Mouse (Mus musculus): ENCODE results near the gene Gfy. TPM values are rescaled to one million over a fixed set of nuclear protein-coding genes. Genes with fewer than 3 reads are reported as not detected.
"Not testable (repeated sequence)": the region's sequence is repeated elsewhere in the genome, so short reads cannot be mapped to it uniquely, and the experiment has no call there.

Gfy gene
- polyA plus RNA-seq, 1 experiment from 2014 or later, result not detected

GRCm38 (mm10) chr7:45178550-45178949, 819 bp downstream of the Gfy start:
- no peak overlapping the region for H3K4me2 ChIP-seq
- no peak overlapping the region for H3K4me3 ChIP-seq (replicated peaks)
- H3K9ac ChIP-seq (replicated peaks), result no peak overlapping the region
- H3K27ac ChIP-seq (replicated peaks), result no peak overlapping the region
- H3K36me3 ChIP-seq, result no peaks in the 10 kb centered on the region
- H3K4me1 ChIP-seq, result peaks cover 34% of the 10 kb centered on the region
- peaks cover 98% of the 10 kb centered on the region for H3K27me3 ChIP-seq (replicated peaks)
- 19% methylated on average over 7 of the region's 7 CpGs for WGBS
- ATAC-seq (ENCODE audit: low FRiP score), result no peak
- no peaks in the 10 kb centered on the region for H3K9me3 ChIP-seq (replicated peaks)

GRCm38 (mm10) chr7:45176356-45176755, 3.0 kb downstream of the Gfy start:
- WGBS, result 2% methylated on average over 31 of the region's 31 CpGs
- no peaks in the 10 kb centered on the region for H3K36me3 ChIP-seq
- peak overlapping the region; percentile 17 for H3K4me3 ChIP-seq (replicated peaks)
- no peak for ATAC-seq (ENCODE audit: low FRiP score)
- H3K27me3 ChIP-seq (replicated peaks), result peaks cover 88% of the 10 kb centered on the region
- no peaks in the 10 kb centered on the region for H3K9me3 ChIP-seq (replicated peaks)
- H3K9ac ChIP-seq (replicated peaks), result no peak overlapping the region
- H3K27ac ChIP-seq (replicated peaks), result no peak overlapping the region
- H3K4me2 ChIP-seq, result peak overlapping the region; percentile 46
- H3K4me1 ChIP-seq, result peaks cover 19% of the 10 kb centered on the region

GRCm38 (mm10) chr7:45175929-45176328, 3.4 kb downstream of the Gfy start:
- Histone ChIP-seq H3K9ac (replicated peaks) (no peak overlapping the region), H3K4me3 (replicated peaks) (peak overlapping the region; percentile 17), H3K27ac (replicated peaks) (no peak overlapping the region), H3K4me2 (peak overlapping the region; percentile 46), H3K4me1 (peaks cover 15% of the 10 kb centered on the region), H3K36me3 (no peaks in the 10 kb centered on the region), H3K9me3 (replicated peaks) (no peaks in the 10 kb centered on the region), H3K27me3 (replicated peaks) (peaks cover 88% of the 10 kb centered on the region)
- no peak for ATAC-seq (ENCODE audit: low FRiP score)
- 1% methylated on average over 22 of the region's 23 CpGs for WGBS

GRCm38 (mm10) chr7:45175398-45175797, 4.0 kb downstream of the Gfy start:
- no peaks in the 10 kb centered on the region for H3K9me3 ChIP-seq (replicated peaks)
- H3K27me3 ChIP-seq (replicated peaks), result peaks cover 87% of the 10 kb centered on the region

GRCm38 (mm10) chr7:45174567-45175280, 4.6 kb downstream of the Gfy start:
- Histone ChIP-seq H3K9me3 (replicated peaks) (no peaks in the 10 kb centered on the region), H3K4me3 (replicated peaks) (peak overlapping the region; percentile 14; the same call in 1 of the 2 replicates), H3K27ac (replicated peaks) (no peak overlapping the region), H3K4me1 (peaks cover 14% of the 10 kb centered on the region), H3K27me3 (replicated peaks) (peaks cover 87% of the 10 kb centered on the region), H3K4me2 (peak overlapping the region; percentile 39), H3K9ac (replicated peaks) (no peak overlapping the region), H3K36me3 (no peaks in the 10 kb centered on the region)
- ATAC-seq (ENCODE audit: low FRiP score), result no peak
- 3% methylated on average over 29 of the region's 29 CpGs for WGBS

More at GRCm38 (mm10) chr7:45175398-45175797, 4.0 kb downstream of the Gfy start:
- no peak overlapping the region for H3K4me3 ChIP-seq (replicated peaks)
- H3K36me3 ChIP-seq, result no peaks in the 10 kb centered on the region
- no peak for ATAC-seq (ENCODE audit: low FRiP score)
- no peak overlapping the region for H3K9ac ChIP-seq (replicated peaks)
- H3K4me2 ChIP-seq, result no peak overlapping the region
- peaks cover 14% of the 10 kb centered on the region for H3K4me1 ChIP-seq
- no peak overlapping the region for H3K27ac ChIP-seq (replicated peaks)
- 4% methylated on average over 13 of the region's 13 CpGs for WGBS

GRCm38 (mm10) chr7:45173772-45174171, 5.6 kb downstream of the Gfy start:
- not testable (repeated sequence) for H3K27ac ChIP-seq (replicated peaks); H3K9me3 ChIP-seq (replicated peaks); ATAC-seq (ENCODE audit: low FRiP score); H3K36me3 ChIP-seq; H3K9ac ChIP-seq (replicated peaks); H3K4me2 ChIP-seq; H3K4me3 ChIP-seq (replicated peaks)
- 70% methylated on average over 1 of the region's 1 CpGs for WGBS
- H3K4me1 ChIP-seq, result peaks cover 16% of the 10 kb centered on the region
- H3K27me3 ChIP-seq (replicated peaks), result peaks cover 87% of the 10 kb centered on the region

GRCm38 (mm10) chr7:45172974-45173373, 6.4 kb downstream of the Gfy start:
- ATAC-seq (ENCODE audit: low FRiP score), result no peak
- H3K9ac ChIP-seq (replicated peaks), result no peak overlapping the region
- 60% methylated on average over 7 of the region's 7 CpGs for WGBS
- no peaks in the 10 kb centered on the region for H3K9me3 ChIP-seq (replicated peaks)
- H3K36me3 ChIP-seq, result no peaks in the 10 kb centered on the region
- peaks cover 87% of the 10 kb centered on the region for H3K27me3 ChIP-seq (replicated peaks)
- no peak overlapping the region for H3K4me2 ChIP-seq
- H3K27ac ChIP-seq (replicated peaks), result no peak overlapping the region
- no peak overlapping the region for H3K4me3 ChIP-seq (replicated peaks)
- peaks cover 24% of the 10 kb centered on the region for H3K4me1 ChIP-seq

GRCm38 (mm10) chr7:45169495-45169894, 9.9 kb downstream of the Gfy start:
- H3K4me3 ChIP-seq (replicated peaks), result no peak overlapping the region
- no peaks in the 10 kb centered on the region for H3K36me3 ChIP-seq
- H3K9me3 ChIP-seq (replicated peaks), result no peaks in the 10 kb centered on the region
- H3K27me3 ChIP-seq (replicated peaks), result peaks cover 87% of the 10 kb centered on the region
- H3K4me2 ChIP-seq, result no peak overlapping the region
- no peak for ATAC-seq (ENCODE audit: low FRiP score)
- no peak overlapping the region for H3K9ac ChIP-seq (replicated peaks)
- H3K27ac ChIP-seq (replicated peaks), result no peak overlapping the region
- H3K4me1 ChIP-seq, result peaks cover 15% of the 10 kb centered on the region
- 92% methylated on average over 3 of the region's 3 CpGs for WGBS

GRCm38 (mm10) chr7:45168656-45169055, 10.7 kb downstream of the Gfy start:
- H3K9ac ChIP-seq (replicated peaks), result no peak overlapping the region
- no peak for ATAC-seq (ENCODE audit: low FRiP score)

GRCm38 (mm10) chr7:45167761-45168445, 11.5 kb downstream of the Gfy start:
- WGBS, result 4% methylated on average over 19 of the region's 19 CpGs
- peaks cover 94% of the 10 kb centered on the region for H3K27me3 ChIP-seq (replicated peaks)
- no peak overlapping the region for H3K4me2 ChIP-seq
- H3K36me3 ChIP-seq, result no peaks in the 10 kb centered on the region
- ATAC-seq (ENCODE audit: low FRiP score), result no peak
- no peak overlapping the region for H3K27ac ChIP-seq (replicated peaks)
- H3K9me3 ChIP-seq (replicated peaks), result no peaks in the 10 kb centered on the region
- no peak overlapping the region for H3K4me3 ChIP-seq (replicated peaks)
- no peak overlapping the region for H3K9ac ChIP-seq (replicated peaks)
- peaks cover 22% of the 10 kb centered on the region for H3K4me1 ChIP-seq

More at GRCm38 (mm10) chr7:45168656-45169055, 10.7 kb downstream of the Gfy start:
- Histone ChIP-seq H3K4me2 (peak overlapping the region; percentile 40), H3K27me3 (replicated peaks) (peaks cover 88% of the 10 kb centered on the region), H3K27ac (replicated peaks) (no peak overlapping the region), H3K9me3 (replicated peaks) (no peaks in the 10 kb centered on the region), H3K36me3 (no peaks in the 10 kb centered on the region), H3K4me1 (peaks cover 20% of the 10 kb centered on the region), H3K4me3 (replicated peaks) (peak overlapping the region; percentile 17; the same call in 1 of the 2 replicates)
- 7% methylated on average over 24 of the region's 24 CpGs for WGBS

- Histone ChIP-seq H3K27me3 (replicated peaks) (peaks cover 95% of the 10 kb centered on the region), H3K4me2 (no peak overlapping the region), H3K9ac (replicated peaks) (no peak overlapping the region), H3K27ac (replicated peaks) (no peak overlapping the region), H3K9me3 (replicated peaks) (no peaks in the 10 kb centered on the region), H3K4me1 (peaks cover 30% of the 10 kb centered on the region), H3K36me3 (no peaks in the 10 kb centered on the region), H3K4me3 (replicated peaks) (no peak overlapping the region)
- no peak for ATAC-seq (ENCODE audit: low FRiP score)
- 30% methylated on average over 10 of the region's 10 CpGs for WGBS
Observed at GRCm38 (mm10) chr7:45166950-45167401, 12.4 kb downstream of the Gfy start.

GRCm38 (mm10) chr7:45165701-45166100, 13.7 kb downstream of the Gfy start:
- H3K27ac ChIP-seq (replicated peaks), result no peak overlapping the region
- H3K4me3 ChIP-seq (replicated peaks), result no peak overlapping the region
- no peaks in the 10 kb centered on the region for H3K9me3 ChIP-seq (replicated peaks)
- H3K4me1 ChIP-seq, result peaks cover 33% of the 10 kb centered on the region
- no peak for ATAC-seq (ENCODE audit: low FRiP score)
- H3K27me3 ChIP-seq (replicated peaks), result peaks cover 83% of the 10 kb centered on the region
- no peak overlapping the region for H3K9ac ChIP-seq (replicated peaks)
- no peak overlapping the region for H3K4me2 ChIP-seq
- H3K36me3 ChIP-seq, result 0 out of 2 replicates have a peak, but pooled peaks cover 3% of the 10 kb centered on the region
- WGBS, result 53% methylated on average over 11 of the region's 11 CpGs

Data from neural tube, embryonic 15.5 days (tissue).